Mouse (Mus musculus) adrenal gland, postnatal 0 days (tissue): ENCODE measurements around the gene Ppp1r1c. TPM values are rescaled to one million over a fixed set of nuclear protein-coding genes. Genes with fewer than 3 reads are reported as not detected.

Experiments used
- polyA plus RNA-seq: library from polyadenylated mRNA; unstranded; fragments of >200 nt; fragmentation: Nextera tagmentation; extraction: Ambion mirVana; gene quantifications from 2 replicates; pipeline ENCODE4 v1.2.1, GENCODE M21; 2015

Ppp1r1c gene
- 0.17 TPM in 1 of 2 replicates, not detected in the other for polyA plus RNA-seq

GRCm38 (mm10) chr2:79707575-79707974 lies at the start of gene Ppp1r1c:
Gene Ppp1r1c, plus strand, starts transcription at chr2:79707780.

Other genes starting within 250 kb of the Ppp1r1c start
- gene Itprid2, start 72.4 kb upstream of the Ppp1r1c start, polyA plus RNA-seq, result 10.4 and 14.3 TPM in 2 replicates